Mouse (Mus musculus) heart, postnatal 0 days (tissue): ENCODE measurements around the gene Slc6a21.

Experiments
- CTCF ChIP-seq: IDR thresholded peaks from 2 replicates; pipeline ENCODE4 v1.5.1; 2016; ENCODE audit warnings: antibody characterized with exemption, control low read depth, low read depth
- EP300 ChIP-seq: IDR thresholded peaks from 2 replicates; pipeline ENCODE4 v1.6.1; 2016; ENCODE audit warnings: antibody characterized with exemption, low read depth

GRCm38 (mm10) chr7:45331502-45331901 is 54.2 kb downstream of the Slc6a21 start:
- TF ChIP-seq CTCF (peak; percentile 15; the same call in 1 of the 2 replicates), EP300 (no peak)
